Mouse (Mus musculus) embryonic fibroblast, embryonic 13.5 days (primary cell): ENCODE measurements around the gene Raly. TPM values are rescaled to one million over a fixed set of nuclear protein-coding genes. Genes with fewer than 3 reads are reported as not detected.

ENCODE experiments used
- H3K27ac ChIP-seq: 2 replicates; pipeline ENCODE4 v1.5.1; 2012; ENCODE audit warnings: low read length, control low read depth, inconsistent platforms; ENCODE audit not compliant: insufficient read depth
- H3K4me1 ChIP-seq: 2 replicates; pipeline ENCODE4 v1.6.1; 2011; ENCODE audit warnings: low read length; ENCODE audit not compliant: control insufficient read depth, insufficient read depth
- H3K4me3 ChIP-seq: 2 replicates; pipeline ENCODE4 v1.5.1; 2011; ENCODE audit warnings: mild to moderate bottlenecking, control low read depth, low read length; ENCODE audit not compliant: insufficient read depth
- CTCF ChIP-seq: IDR thresholded peaks from 2 replicates; pipeline ENCODE4 v1.5.1; 2011; ENCODE audit warnings: mild to moderate bottlenecking, control low read depth, low read length, moderate library complexity, borderline replicate concordance; ENCODE audit not compliant: insufficient read depth
- POLR2A ChIP-seq: IDR thresholded peaks from 2 replicates; pipeline ENCODE4 v1.6.1; 2011; ENCODE audit warnings: low read depth, mild to moderate bottlenecking, control low read depth, low read length, moderate library complexity
- polyA plus RNA-seq: library from polyadenylated mRNA; stranded (reverse); fragments of >200 nt; gene quantifications from 2 replicates; pipeline ENCODE4 v1.2.4, GENCODE M21; 2011; ENCODE audit warnings: low read depth; ENCODE audit not compliant: missing spikeins, insufficient read length

The Raly gene
- polyA plus RNA-seq, 1 experiment, result 168 TPM

- no peaks in the 10 kb centered on the region for H3K4me1 ChIP-seq
- no peak overlapping the region for H3K27ac ChIP-seq
- no peak overlapping the region for H3K4me3 ChIP-seq
- TF ChIP-seq CTCF (no peak), POLR2A (no peak)
Observed at GRCm38 (mm10) chr2:154758454-154758853, 32.4 kb upstream of the Raly start.

- Histone ChIP-seq H3K4me3 (no peak overlapping the region), H3K27ac (no peak overlapping the region), H3K4me1 (no peaks in the 10 kb centered on the region)
- TF ChIP-seq POLR2A, result no peak
Observed at GRCm38 (mm10) chr2:154763226-154763625, 27.7 kb upstream of the Raly start.

- Histone ChIP-seq H3K4me1 (no peaks in the 10 kb centered on the region), H3K4me3 (no peak overlapping the region), H3K27ac (no peak overlapping the region)
- TF ChIP-seq CTCF (no peak), POLR2A (no peak)
Observed at GRCm38 (mm10) chr2:154764828-154765497, 25.9 kb upstream of the Raly start.

- Histone ChIP-seq H3K4me3 (no peak overlapping the region), H3K27ac (no peak overlapping the region), H3K4me1 (no peaks in the 10 kb centered on the region)
- TF ChIP-seq POLR2A (no peak), CTCF (no peak)
Observed at GRCm38 (mm10) chr2:154765554-154766008, 25.3 kb upstream of the Raly start.

GRCm38 (mm10) chr2:154767051-154767450 is 23.8 kb upstream of the Raly start:
- Histone ChIP-seq H3K4me3 (no peak overlapping the region), H3K4me1 (no peaks in the 10 kb centered on the region), H3K27ac (no peak overlapping the region)
- TF ChIP-seq POLR2A (no peak), CTCF (no peak)

GRCm38 (mm10) chr2:154769930-154770329 is 21.0 kb upstream of the Raly start, which contains the start of gene Gm14214:
Gm14214 (minus strand) TSS chr2:154770030.
- TF ChIP-seq POLR2A (no peak), CTCF (no peak)
- Histone ChIP-seq H3K27ac (no peak within 1 kb of the TSS), H3K4me1 (no peaks in the 10 kb centered on the region)

GRCm38 (mm10) chr2:154771604-154772003 is 19.3 kb upstream of the Raly start:
- H3K4me1 ChIP-seq, result no peaks in the 10 kb centered on the region
- no peak for TF ChIP-seq POLR2A
- TF ChIP-seq CTCF, result no peak
- H3K4me3 ChIP-seq, result no peak overlapping the region

More at GRCm38 (mm10) chr2:154769930-154770329, 21.0 kb upstream of the Raly start, which contains the start of gene Gm14214:
- no peak within 1 kb of the TSS for H3K4me3 ChIP-seq

GRCm38 (mm10) chr2:154774032-154774431 is 16.9 kb upstream of the Raly start:
- Histone ChIP-seq H3K4me3 (no peak overlapping the region), H3K27ac (no peak overlapping the region), H3K4me1 (no peaks in the 10 kb centered on the region; the same call in 1 of the 2 replicates)
- TF ChIP-seq POLR2A (no peak), CTCF (no peak)

More at GRCm38 (mm10) chr2:154771604-154772003, 19.3 kb upstream of the Raly start:
- H3K27ac ChIP-seq, result no peak overlapping the region

GRCm38 (mm10) chr2:154776496-154776895 is 14.4 kb upstream of the Raly start:
- Histone ChIP-seq H3K27ac (no peak overlapping the region), H3K4me1 (no peaks in the 10 kb centered on the region; the same call in 1 of the 2 replicates), H3K4me3 (no peak overlapping the region)
- TF ChIP-seq CTCF, result no peak
- no peak for TF ChIP-seq POLR2A

GRCm38 (mm10) chr2:154779648-154780047 is 11.2 kb upstream of the Raly start:
- no peak overlapping the region for H3K27ac ChIP-seq
- H3K4me3 ChIP-seq, result no peak overlapping the region
- peaks cover 4% of the 10 kb centered on the region for H3K4me1 ChIP-seq
- no peak for TF ChIP-seq CTCF
- TF ChIP-seq POLR2A, result no peak
